Mouse (Mus musculus): Measurements from ENCODE around the gene Wnt16.
"Not testable (repeated sequence)": the region's sequence is repeated elsewhere in the genome, so short reads cannot be mapped to it uniquely, and the experiment has no call there.

The Wnt16 gene

DNA sequence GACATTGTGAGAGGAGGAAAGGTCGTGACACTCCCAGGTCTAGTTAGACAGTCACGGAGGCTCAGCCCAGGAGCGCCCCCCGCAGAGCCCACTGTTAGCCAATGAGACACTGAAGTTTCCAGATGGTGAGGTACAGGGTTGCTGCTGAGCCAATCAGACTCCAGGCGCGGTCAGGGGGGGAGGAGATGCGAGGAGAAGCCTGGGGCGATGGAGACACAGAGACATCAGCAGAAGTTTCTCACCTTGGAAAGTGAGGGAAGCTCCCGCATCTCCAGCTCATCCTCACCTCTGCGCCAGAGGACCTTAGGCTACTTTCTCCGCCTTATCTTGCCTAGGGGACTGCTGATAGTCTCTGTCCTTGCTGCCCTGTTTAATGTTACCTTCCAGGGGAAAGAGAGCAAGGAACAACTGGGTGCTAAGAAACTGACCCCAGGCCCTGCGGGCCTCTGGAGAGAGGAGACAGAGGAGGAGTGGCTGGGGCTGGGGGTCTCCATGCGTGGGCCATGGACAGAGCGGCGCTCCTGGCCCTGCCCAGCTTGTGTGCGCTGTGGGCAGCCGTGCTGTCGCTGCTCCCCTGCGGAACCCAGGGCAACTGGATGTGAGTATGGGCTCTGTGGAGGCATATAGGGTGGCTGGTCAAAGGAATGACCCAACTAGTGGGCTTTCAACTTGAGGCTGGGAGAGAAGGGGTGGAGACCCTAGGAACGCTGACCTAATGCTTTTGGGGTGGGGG, at the start of gene Wnt16:
TSS of gene Wnt16 (plus strand) at position 224 of the 733 bp plus-strand sequence.
- no peak for DNase-seq (ENCODE audit: low read depth, low spot score)

DNA sequence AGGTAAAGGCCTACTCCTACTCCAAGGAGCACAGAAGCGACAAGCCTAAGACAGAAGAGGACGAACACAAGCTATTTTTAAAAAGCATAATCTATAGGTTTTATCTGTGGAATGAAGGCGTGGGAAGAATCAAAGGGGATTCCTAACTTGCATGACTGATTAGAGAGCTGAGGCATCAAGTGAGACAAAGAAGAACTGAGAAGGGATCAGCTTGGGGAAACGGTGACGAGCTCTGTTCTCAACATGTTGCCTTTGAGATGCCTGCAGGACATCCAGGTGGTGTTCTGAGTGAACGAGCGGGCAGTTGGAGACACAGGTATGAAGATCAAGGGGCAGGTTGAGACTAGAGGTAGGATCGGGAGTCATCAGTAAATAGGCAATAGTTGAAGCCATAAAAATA, 44.7 kb upstream of the Wnt16 start:
- no peak for DNase-seq (ENCODE audit: low read depth, low spot score)

DNA sequence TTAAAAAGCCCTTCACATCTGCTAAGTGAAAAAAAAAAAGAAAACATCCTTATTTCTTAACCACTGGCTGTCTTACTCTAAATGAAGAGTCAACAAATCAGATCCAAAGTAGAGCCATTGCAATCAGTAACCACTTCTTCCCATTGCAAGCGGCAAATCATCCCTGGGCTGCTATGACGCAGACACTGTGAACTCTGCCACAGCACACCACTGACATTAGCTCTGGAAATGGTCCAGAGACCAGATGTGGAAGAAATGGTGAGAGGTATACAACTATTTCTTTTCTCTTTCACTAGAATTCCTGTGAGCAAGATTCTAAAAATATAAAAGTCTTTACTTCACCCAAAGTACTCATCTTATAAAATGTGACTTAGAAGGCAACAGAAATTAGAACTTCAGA, 41.3 kb upstream of the Wnt16 start:
- DNase-seq (ENCODE audit: low read depth, low spot score), result no peak

DNA sequence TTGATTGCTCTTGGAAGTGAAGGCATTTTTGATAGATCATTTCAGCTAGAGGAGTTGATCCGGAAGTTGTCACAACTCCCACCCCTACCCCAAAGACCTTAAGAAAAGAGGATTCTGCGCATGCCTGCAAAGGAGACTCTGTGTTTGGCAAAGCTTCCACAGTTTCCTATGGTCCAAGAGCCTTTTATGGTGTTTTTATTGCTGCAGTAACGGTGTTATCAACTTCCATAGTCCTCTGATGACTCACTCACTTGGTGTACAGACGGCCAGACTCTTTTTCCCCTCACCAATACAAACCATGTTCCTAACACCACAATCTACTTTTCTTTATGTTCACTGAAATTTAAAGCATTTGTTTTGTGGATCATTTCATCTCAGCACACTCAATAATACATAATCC, 29.2 kb upstream of the Wnt16 start:
- DNase-seq (ENCODE audit: low read depth, low spot score), result no peak

DNA sequence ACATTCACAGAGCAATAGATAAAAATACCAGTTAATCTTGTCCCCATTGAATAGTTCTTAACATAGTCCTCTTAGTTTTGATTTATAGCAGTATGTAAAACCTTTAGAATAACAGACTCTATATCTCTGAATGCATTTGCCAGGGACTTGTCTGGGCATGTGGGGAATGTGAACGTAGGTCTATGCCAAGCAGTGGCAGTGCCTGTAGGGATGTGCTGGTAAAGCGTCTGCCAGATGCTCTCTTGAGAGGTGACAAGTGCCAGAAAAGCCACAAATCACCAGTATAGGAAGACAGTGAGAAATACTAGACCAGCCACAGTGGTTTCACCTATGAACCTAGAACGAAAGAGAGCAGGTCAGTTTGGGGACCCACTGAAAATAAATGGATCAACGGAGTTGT, 25.5 kb upstream of the Wnt16 start:
- no peak for DNase-seq (ENCODE audit: low read depth, low spot score)

DNA sequence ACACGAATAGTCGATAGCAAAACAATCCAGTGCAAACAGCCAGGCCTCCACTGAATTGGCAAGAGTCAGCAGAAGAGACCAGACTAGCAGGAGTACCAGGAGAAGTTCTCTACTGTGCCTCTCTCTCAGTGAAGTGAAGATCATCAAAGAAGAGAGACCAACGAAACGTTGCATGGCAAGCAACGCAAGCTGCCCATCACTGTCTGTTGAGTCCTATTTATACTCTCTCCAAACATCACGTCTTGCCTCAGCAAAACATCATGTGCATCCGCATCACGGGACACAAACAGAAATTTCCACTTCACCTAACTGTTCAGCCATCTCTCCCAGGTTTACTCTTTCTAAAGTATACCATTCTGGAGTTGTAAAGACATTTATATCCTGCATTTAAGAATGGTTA, 23.9 kb upstream of the Wnt16 start:
- not testable (repeated sequence) for DNase-seq (ENCODE audit: low read depth, low spot score)

DNA sequence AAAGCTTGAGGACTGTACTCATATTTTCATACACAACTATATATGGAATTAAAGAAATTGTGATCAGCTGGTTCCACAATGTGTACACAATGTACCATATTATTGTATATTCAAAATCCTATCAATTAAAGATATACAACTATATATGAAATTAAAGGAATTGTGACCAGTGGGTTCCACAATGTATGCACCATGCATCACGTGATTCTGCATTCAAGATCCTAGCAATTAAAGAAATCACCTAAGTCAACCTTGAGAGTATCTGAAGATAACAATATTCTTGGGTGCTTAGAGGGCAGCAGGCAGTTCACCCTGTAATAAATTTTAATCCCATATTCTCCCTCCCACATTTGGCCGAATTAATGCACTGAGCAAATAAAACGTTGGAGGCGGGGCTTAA, 22.0 kb upstream of the Wnt16 start:
- no peak for DNase-seq (ENCODE audit: low read depth, low spot score)

DNA sequence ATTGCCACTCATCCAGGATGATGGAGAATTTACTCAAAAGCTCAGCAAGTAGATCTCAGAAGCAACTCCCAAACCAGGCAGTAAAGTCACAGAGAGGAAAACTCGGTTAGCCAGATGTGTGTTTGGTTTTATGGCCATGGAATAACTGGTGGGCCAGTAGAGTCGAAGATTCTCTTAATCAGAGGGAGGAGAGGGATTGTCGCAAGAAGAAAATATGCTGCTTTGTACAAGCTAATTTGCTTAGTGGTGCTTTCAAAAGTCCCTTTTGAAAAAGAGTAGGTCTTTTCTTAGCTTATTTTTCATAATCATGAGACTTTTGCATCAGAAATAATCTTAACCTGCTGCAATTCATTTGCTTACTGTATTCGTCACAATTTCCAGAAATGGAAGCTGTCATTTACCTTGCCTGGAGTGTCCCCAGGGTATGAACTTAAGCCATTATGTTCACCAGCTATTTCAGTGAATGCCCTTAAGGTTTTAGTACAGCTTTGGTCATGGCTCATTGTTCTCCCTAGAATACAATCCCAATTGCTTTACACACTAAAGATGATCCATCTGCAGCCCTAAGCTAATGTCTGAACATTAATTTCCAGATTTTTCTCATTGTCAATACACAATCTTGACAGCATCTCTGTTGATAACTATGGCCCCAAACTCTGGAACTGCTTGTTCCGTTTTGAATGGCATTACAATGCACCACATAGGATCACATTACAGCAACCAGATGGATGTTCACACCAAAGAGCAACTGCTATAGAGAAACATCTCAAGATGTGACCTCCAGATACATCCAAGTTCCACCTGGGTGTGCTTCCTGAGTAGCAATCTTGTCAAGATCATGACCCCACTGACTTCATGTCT, 20.0 kb upstream of the Wnt16 start:
- DNase-seq (ENCODE audit: low read depth, low spot score), result no peak

DNA sequence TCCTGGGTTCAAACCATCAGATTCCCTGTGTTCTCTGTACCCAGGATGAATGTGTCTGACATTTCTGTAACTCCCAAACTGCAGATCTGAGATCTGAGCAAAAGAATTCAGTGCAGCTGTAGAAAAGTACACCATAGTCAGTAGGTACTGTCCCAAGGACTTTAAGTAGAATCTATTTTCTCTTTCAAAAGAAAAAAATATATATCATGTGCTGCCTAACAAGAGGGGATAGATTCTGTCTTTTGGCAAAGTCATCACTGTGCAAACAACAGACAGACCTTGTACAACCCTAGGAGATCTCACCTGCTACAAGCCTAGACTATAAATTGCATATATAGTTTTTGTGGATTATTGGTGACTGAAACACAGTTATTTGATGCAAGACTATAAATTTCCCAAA, 19.4 kb upstream of the Wnt16 start:
- DNase-seq (ENCODE audit: low read depth, low spot score), result no peak

DNA sequence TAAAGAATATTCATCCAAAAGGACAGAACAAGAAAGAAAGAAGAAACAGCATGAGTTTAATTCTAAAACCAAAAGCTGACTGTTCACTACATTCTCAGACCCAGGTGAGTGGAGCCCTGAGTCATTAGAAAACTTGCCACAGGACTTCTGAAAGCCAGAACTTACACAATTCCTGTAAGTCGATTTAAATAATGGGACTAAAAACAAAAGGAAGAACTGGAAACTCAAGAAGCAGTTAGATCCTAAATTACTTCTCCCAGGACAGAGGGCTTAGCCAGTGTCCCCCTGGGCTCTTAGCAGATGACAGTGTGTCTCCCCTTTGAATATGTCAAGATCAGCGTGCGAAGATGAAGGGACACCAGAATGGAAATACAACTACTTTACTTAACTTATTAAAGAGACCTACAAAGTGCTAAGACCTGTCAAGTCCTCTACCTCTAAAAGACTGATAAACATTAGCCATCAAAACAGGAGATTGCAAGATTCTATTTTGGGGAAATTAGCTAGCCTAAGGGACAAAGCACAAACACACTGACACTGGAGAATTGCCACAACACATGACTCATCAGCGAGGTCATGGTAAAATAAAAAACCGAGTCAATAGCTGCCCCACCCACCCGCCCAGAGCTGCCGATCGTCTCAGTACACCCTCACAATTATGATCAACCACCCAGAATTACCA, 18.0 kb upstream of the Wnt16 start:
- DNase-seq (ENCODE audit: low read depth, low spot score), result no peak

DNA sequence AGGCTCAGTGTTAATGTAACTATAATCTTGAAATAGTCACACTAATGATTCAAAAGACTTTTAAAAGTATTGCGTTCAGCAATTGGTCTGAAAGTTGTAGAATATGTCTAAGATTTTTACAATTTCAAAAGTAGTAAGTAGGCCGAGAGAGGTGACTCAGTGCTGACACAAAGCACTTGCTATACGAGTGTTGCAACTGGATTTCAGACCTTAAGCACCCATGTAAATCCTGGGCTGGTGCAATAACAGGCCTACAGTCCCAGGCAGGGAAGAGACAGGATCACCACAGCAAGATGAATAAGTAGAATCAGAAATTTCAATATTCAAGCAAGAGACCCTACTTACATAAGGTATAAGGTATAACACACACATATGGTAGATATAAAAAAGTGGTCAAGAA, 10.1 kb upstream of the Wnt16 start:
- DNase-seq (ENCODE audit: low read depth, low spot score), result no peak

DNA sequence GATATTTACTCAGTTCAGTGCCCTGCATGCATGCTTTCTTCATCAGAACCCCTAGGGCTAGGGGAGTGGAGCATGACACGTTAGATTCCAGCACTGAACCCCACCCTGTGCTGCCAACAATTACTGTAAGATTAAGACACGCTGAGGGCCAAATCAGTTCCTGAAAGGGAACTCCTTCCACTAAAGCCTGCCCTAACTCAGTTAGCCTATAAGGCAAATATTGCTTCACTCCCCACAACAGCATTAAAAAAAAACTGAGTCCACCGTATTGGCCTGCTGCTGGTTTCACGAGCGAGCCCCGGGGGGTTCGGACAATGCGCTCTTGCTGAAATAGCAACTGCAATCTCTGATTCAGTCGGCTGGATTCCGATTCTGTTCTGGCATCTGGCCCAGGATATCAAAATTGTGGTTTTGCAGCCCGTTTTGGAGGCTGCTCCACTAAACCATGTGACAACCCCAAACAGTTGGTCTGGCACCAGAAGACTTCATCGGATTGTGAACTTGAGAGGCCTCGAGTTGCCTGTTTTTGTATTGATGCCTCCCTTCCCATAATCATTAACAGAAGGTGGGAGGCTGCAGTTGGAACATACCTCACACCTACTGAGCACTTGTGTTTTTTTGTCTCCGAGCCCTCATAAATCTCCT, 7.7 kb upstream of the Wnt16 start:
- no peak for DNase-seq (ENCODE audit: low read depth, low spot score)

DNA sequence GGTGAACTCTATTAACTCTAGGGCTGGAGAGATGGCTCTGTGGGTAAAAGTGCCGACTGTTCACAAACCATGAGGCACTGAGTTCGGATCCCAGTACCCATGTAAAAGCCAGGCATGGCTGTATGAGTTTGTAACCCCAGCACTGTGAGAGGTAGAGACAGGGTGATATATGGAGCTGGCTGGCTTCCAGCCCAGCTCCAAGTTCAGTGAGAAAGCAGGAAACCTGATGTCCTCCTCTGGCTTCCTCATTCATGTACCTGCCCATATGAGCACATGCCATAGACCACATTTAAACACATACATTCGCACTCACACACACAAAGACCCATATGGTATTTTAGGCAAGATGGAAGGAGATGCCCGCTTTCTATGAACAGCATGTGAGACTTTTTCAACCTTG, 5.6 kb upstream of the Wnt16 start:
- DNase-seq (ENCODE audit: low read depth, low spot score), result no peak

DNA sequence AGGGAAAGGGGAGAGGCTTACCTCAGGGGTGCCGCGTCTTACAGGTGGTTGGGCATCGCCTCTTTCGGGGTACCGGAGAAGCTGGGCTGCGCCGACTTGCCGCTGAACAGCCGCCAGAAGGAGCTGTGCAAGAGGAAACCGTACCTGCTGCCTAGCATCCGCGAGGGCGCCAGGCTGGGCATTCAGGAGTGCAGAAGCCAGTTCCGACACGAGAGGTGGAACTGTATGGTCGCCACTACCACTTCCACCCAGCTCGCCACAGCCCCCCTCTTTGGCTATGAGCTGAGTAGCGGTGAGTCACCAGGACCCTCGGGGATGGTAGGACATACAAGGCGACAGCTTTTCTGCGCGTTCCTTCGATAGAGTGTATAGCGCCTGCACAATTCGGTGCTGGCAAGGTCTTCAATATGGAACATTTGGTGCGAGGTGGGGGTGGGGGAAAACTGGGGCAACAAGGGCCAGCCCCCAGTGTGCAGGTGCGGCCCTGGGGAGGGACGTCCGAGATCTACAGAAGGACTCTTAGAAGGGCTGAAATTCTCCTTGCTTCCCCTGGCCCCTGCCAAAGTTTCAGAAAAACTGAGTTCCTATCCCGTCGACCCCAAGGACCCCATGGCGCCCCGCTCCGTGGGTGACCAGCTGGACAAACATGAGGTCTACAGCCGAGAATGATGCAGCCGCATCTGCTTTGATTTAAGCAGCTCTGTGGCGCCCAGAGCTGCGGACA, 872 bp downstream of the Wnt16 start:
- no peak for DNase-seq (ENCODE audit: low read depth, low spot score)

DNA sequence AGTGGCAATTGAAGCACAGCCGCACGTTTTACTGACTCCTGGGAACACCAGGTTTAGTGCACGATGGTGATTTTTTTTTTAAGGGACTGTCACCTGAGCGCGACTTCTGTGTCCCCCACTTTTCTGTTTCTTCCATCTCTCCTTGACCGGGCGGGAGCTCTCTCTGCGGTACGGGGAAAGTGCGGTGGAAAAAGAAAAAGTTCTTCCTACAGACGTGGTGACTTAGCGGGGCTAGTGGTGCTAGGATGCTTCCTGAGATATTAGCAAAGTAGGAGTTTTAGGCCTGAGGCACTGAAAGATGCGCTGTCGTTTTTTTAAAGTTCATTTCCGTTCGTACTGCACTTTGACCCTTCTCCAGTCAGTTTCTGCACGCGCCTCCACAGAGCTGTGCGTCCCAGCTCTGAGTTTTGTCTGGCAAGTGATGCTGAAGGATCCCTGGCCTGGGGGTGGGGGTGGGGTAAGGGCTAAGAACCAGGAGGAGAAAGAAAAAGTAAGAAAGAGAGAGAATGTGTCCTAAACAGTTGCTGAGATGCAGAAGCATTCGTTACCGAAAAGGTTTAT, 1.5 kb downstream of the Wnt16 start:
- no peak for DNase-seq (ENCODE audit: low read depth, low spot score)

DNA sequence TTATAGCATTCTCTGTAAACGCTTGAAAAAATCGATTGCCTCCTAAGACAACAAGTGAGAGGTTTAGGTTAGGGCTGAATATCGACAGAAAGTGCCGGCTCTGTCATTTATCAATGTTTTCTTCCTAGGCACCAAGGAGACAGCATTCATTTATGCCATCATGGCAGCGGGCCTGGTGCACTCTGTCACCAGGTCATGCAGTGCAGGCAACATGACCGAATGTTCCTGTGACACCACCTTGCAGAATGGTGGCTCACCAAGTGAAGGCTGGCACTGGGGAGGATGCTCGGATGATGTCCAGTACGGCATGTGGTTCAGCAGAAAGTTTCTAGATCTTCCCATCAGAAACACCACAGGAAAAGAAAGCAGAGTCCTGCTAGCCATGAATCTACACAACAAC, 2.8 kb downstream of the Wnt16 start:
- no peak for DNase-seq (ENCODE audit: low read depth, low spot score)

DNA sequence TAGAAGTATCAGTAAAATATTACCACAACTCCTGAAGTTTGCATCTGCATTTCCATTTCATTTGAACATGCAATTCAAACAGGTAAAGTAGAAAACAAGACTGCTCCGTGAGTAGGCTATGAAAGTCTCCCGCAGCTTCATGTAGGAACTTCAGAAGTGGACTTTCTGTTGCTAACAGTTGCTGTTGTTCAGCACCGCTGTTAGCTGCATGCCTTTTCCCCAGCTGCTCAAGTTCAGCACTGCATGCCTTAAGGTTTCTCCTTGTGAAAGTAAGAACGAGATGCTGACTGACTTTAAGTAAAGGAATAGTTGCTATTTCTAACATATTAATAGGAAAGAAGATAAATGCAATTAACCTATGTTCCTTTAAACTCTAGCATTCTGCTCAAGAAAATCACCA, 4.0 kb downstream of the Wnt16 start:
- no peak for DNase-seq (ENCODE audit: low read depth, low spot score)

DNA sequence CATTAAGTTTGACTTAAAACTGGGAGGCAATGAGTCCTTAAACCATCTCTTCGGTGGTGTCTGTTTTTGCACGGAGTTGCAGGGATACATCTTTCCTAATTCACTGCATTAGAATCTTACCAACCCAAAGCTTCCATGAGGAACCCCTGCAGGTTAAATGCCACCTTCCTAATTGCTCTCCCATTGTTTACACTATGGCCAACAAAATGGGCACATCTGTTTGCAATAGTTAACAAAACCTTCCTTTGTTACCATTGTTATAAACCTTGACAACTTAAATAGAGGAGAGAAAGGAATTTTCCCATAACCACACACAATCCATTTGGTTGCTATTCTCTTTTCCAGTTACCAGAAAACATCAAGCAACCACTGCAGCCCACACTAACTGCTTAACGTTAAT, 5.9 kb downstream of the Wnt16 start:
- DNase-seq (ENCODE audit: low read depth, low spot score), result no peak

DNA sequence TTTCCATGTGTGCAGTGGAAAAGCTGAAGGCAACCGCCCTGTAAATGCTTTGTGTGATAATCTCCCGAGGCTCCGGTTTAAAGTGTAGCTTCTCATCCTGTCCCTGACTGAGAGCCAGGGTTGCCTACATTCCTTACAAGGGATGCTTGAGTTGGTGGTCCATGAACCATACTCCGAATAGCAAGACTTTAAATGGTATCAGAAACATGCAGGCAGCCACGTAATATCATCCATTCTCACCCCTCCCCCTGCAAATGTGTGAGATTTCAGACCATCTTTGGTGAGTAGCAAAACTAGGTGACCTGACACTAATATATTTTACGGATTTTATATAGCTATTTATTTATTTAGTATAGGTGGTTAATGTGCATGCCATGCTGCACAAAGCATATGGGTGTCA, 9.0 kb downstream of the Wnt16 start:
- no peak for DNase-seq (ENCODE audit: low read depth, low spot score)

DNA sequence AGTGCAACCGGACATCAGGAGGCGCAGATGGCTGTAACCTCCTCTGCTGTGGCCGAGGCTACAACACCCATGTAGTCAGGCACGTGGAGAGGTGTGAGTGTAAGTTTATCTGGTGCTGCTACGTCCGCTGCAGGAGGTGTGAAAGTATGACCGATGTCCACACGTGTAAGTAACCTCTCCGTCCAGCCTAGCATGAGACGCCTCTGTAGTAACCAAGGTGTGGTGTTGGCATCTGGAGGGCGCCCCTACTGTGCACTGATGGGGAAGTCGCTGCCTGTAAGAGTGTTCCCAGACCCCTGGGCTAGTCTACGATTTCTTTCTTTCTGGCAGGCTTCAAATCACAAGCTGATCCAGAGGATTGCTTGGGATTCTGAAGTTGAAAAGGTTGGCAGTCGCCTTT, 10.0 kb downstream of the Wnt16 start:
- no peak for DNase-seq (ENCODE audit: low read depth, low spot score)
